Mouse (Mus musculus) MEL (cell line): Measurements from ENCODE around the gene Sh2b1.

Experiments used
- CTCF ChIP-seq, 3 experiments: IDR thresholded peaks in 2 of 3; conservative IDR thresholded peaks in 1 of 3; 2 replicates each; pipeline ENCODE4 v1.5.1; 2011 to 2012; ENCODE audit warnings: low read length in 3 of 3, low read depth in 2 of 3, mild to moderate bottlenecking in 2 of 3, improper control_type of control experiment in 1 of 3, inconsistent platforms in 1 of 3, mixed read lengths in 1 of 3, moderate library complexity in 1 of 3; ENCODE audit not compliant: control insufficient read depth in 1 of 3, insufficient read depth in 1 of 3, poor library complexity in 1 of 3, severe bottlenecking in 1 of 3
- EP300 ChIP-seq, 2 experiments: IDR thresholded peaks; 2 replicates each; pipeline ENCODE4 v1.6.1; 2011; ENCODE audit warnings: improper control_type of control experiment in 2 of 2, low read length in 2 of 2, low read depth in 1 of 2, mild to moderate bottlenecking in 1 of 2
- ETS1 ChIP-seq: IDR thresholded peaks from 2 replicates; pipeline ENCODE4 v1.6.1; 2012; ENCODE audit warnings: low read depth, mild to moderate bottlenecking, inconsistent platforms, low read length, improper control_type of control experiment, moderate library complexity
- HCFC1 ChIP-seq: IDR thresholded peaks from 2 replicates; pipeline ENCODE4 v1.6.1; 2012; ENCODE audit warnings: low read depth, mild to moderate bottlenecking, inconsistent platforms, low read length, improper control_type of control experiment, moderate library complexity
- KAT2A ChIP-seq: conservative IDR thresholded peaks from 2 replicates; pipeline ENCODE4 v1.6.1; 2012; ENCODE audit warnings: low read depth, low read length, improper control_type of control experiment, inconsistent platforms
- MAFK ChIP-seq: IDR thresholded peaks from 2 replicates; pipeline ENCODE4 v1.6.1; 2011; ENCODE audit warnings: low read depth, mild to moderate bottlenecking, low read length, improper control_type of control experiment, borderline replicate concordance
- NELFE ChIP-seq: IDR thresholded peaks from 2 replicates; pipeline ENCODE4 v1.6.1; 2011; ENCODE audit warnings: low read depth, low read length, improper control_type of control experiment
- POLR2A ChIP-seq, 2 experiments: IDR thresholded peaks; 2 replicates each; pipeline ENCODE4 v1.6.1; 2011 to 2012; ENCODE audit warnings: low read length in 2 of 2, mild to moderate bottlenecking in 2 of 2, control low read depth in 1 of 2, improper control_type of control experiment in 1 of 2, low read depth in 1 of 2, moderate library complexity in 1 of 2; ENCODE audit not compliant: control insufficient read depth in 1 of 2, insufficient read depth in 1 of 2, poor library complexity in 1 of 2
- POLR2AphosphoS2 ChIP-seq: IDR thresholded peaks from 2 replicates; pipeline ENCODE4 v1.6.1; 2011; ENCODE audit warnings: low read length, improper control_type of control experiment
- TCF12 ChIP-seq: IDR thresholded peaks from 2 replicates; pipeline ENCODE4 v1.6.1; 2014; ENCODE audit warnings: low read depth, mild to moderate bottlenecking, inconsistent platforms, low read length, improper control_type of control experiment, moderate library complexity
- ZKSCAN1 ChIP-seq: IDR thresholded peaks from 2 replicates; pipeline ENCODE4 v1.6.1; 2012; ENCODE audit warnings: low read depth, mild to moderate bottlenecking, inconsistent platforms, low read length, improper control_type of control experiment, moderate library complexity
- ZMIZ1 ChIP-seq: IDR thresholded peaks from 2 replicates; pipeline ENCODE4 v1.6.1; 2012; ENCODE audit warnings: low read depth, mild to moderate bottlenecking, inconsistent platforms, low read length, improper control_type of control experiment, moderate library complexity

- TF ChIP-seq ETS1 = no peak
- no peak for TF ChIP-seq CTCF (IDR thresholded peaks at IDR 0.05 in 2 of 3, conservative IDR thresholded peaks at IDR 0.05 in 1 of 3; ENCODE audit: control insufficient read depth in 1 of 3, insufficient read depth in 1 of 3, low read depth in 2 of 3, low read length in 3 of 3, poor library complexity in 1 of 3, severe bottlenecking in 1 of 3)
- no peak for TF ChIP-seq NELFE
- TF ChIP-seq POLR2AphosphoS2 = no peak
- TF ChIP-seq ZMIZ1 = no peak
- no peak for TF ChIP-seq POLR2A (IDR thresholded peaks at IDR 0.05; ENCODE audit: control insufficient read depth in 1 of 2, insufficient read depth in 1 of 2, low read depth in 1 of 2, low read length in 2 of 2, poor library complexity in 1 of 2)
- no peak for TF ChIP-seq KAT2A
- TF ChIP-seq HCFC1 = no peak
- TF ChIP-seq ZKSCAN1 = no peak
- no peak for TF ChIP-seq EP300 (IDR thresholded peaks at IDR 0.05; ENCODE audit: low read depth in 1 of 2, low read length in 2 of 2)
- no peak for TF ChIP-seq MAFK
- no peak for TF ChIP-seq TCF12
Measured at GRCm38 (mm10) chr7:126435801-126436200, 39.4 kb downstream of the Sh2b1 start.
